Mouse (Mus musculus): ENCODE data around the gene Gm12800.
"Not testable (repeated sequence)": the region's sequence is repeated elsewhere in the genome, so short reads cannot be mapped to it uniquely, and the experiment has no call there.

Gm12800 gene

GRCm38 (mm10) chr4:101908821-101909220, at the start of gene Gm12800:
Gm12800 (plus strand) TSS chr4:101909121.
- DNase-seq (ENCODE audit: low spot score) = not testable (repeated sequence)

- DNase-seq (ENCODE audit: low spot score) = no peak
These were observed 48.0 kb upstream of the Gm12800 start for GRCm38 (mm10) chr4:101860873-101861272.

- DNase-seq (ENCODE audit: low spot score) = no peak
These were observed 46.6 kb upstream of the Gm12800 start for GRCm38 (mm10) chr4:101862289-101862688.

GRCm38 (mm10) chr4:101872031-101872430, 36.9 kb upstream of the Gm12800 start:
- not testable (repeated sequence) for DNase-seq (ENCODE audit: low spot score)

GRCm38 (mm10) chr4:101875687-101876086, 33.2 kb upstream of the Gm12800 start:
- DNase-seq (ENCODE audit: low spot score) = not testable (repeated sequence)

- no peak for DNase-seq (ENCODE audit: low spot score)
These were observed 25.3 kb upstream of the Gm12800 start for GRCm38 (mm10) chr4:101883641-101884040.

GRCm38 (mm10) chr4:101889377-101889776, 19.5 kb upstream of the Gm12800 start:
- DNase-seq (ENCODE audit: low spot score) = no peak

GRCm38 (mm10) chr4:101893656-101894420, 15.1 kb upstream of the Gm12800 start, which contains the start of gene C130073F10Rik:
C130073F10Rik (minus strand) TSS chr4:101893789.
- no peak for DNase-seq (ENCODE audit: low spot score)

- not testable (repeated sequence) for DNase-seq (ENCODE audit: low spot score)
These were observed 31.2 kb downstream of the Gm12800 start, which contains the start of gene Gm12794 for GRCm38 (mm10) chr4:101940107-101940506. Gm12794 (plus strand) TSS chr4:101940407.

All from urinary bladder, postnatal 14 days (tissue).